Mouse (Mus musculus) T-cell, adult 66 days (primary cell): ENCODE measurements around the gene Fscn1. TPM values are rescaled to one million over a fixed set of nuclear protein-coding genes. Genes with fewer than 3 reads are reported as not detected.

Source experiments
- total RNA-seq, 2 experiments: library from RNA; stranded (reverse); gene quantifications; 3 replicates in 1 of 2; 4 replicates in 1 of 2; pipeline ENCODE4 v1.2.4; 2023

Fscn1 gene
- under 1 TPM; 0.44 to 0.50 TPM for total RNA-seq

GRCm38 (mm10) chr5:142959576-142960556 is at the start of gene Fscn1:
Gene Fscn1, plus strand, starts transcription at chr5:142960343.

Other genes starting within 250 kb of the Fscn1 start
- gene Tnrc18, start 142.7 kb upstream of the Fscn1 start, total RNA-seq = 10 to 100 TPM; 85.0 to 88.0 TPM
- gene Fbxl18, start 64.9 kb upstream of the Fscn1 start, total RNA-seq = 1 to 10 TPM; 7.5 to 8.7 TPM
- gene Actb, start 53.6 kb upstream of the Fscn1 start, total RNA-seq = 1,000 to 10,000 TPM; 8,687 to 8,887 TPM
- gene Rnf216, start 152.7 kb downstream of the Fscn1 start, total RNA-seq = 10 to 100 TPM; 10.6 to 11.0 TPM
- under 1 TPM in 1 of 2 experiments, not detected in 1; 0.44 TPM for gene Olfr718-ps1, start 187.2 kb downstream of the Fscn1 start, total RNA-seq
- 10 to 100 TPM; 10.9 to 12.5 TPM for gene Rbak, start 220.4 kb downstream of the Fscn1 start, total RNA-seq
- not detected for gene Spdye4b, start 220.7 kb downstream of the Fscn1 start, total RNA-seq